Mouse (Mus musculus): Measurements from ENCODE around the gene Gm9508.

GRCm38 (mm10) chr10:77728280-77728679 is 31.2 kb upstream of the Gm9508 start:
- peak; percentile 47 for TF ChIP-seq CTCF (IDR thresholded peaks at IDR 0.05; ENCODE audit: low read depth)
- no peak for TF ChIP-seq EP300 (optimal IDR thresholded peaks at IDR 0.05)
